Mouse (Mus musculus) heart, postnatal 0 days (tissue): ENCODE results near the gene Gid8.

Experiments used
- CTCF ChIP-seq: IDR thresholded peaks from 2 replicates; pipeline ENCODE4 v1.5.1; 2016; ENCODE audit warnings: antibody characterized with exemption, control low read depth, low read depth
- EP300 ChIP-seq: IDR thresholded peaks from 2 replicates; pipeline ENCODE4 v1.6.1; 2016; ENCODE audit warnings: antibody characterized with exemption, low read depth

- TF ChIP-seq CTCF (no peak), EP300 (no peak)
These were observed 36.8 kb downstream of the Gid8 start for GRCm38 (mm10) chr2:180746569-180747192.
